Mouse (Mus musculus) layer of hippocampus, adult 8-10 months (tissue): ENCODE data around the gene Gdf2. TPM values are rescaled to one million over a fixed set of nuclear protein-coding genes. Genes with fewer than 3 reads are reported as not detected.

Source experiments
- DNase-seq, 2 experiments: peaks; one replicate each; pipeline ENCODE4 v3.0.0; 2022; ENCODE audit warnings: low spot score in 2 of 2
- total RNA-seq, 4 experiments: library from RNA; stranded (reverse); gene quantifications; 2 replicates each; pipeline ENCODE4 v1.2.4; 2022

Gene Gdf2
- total RNA-seq, 4 experiments from 2014 or later, result not detected

- DNase-seq, result no peak
Observed at GRCm38 (mm10) chr14:33956055-33956454, 15.2 kb downstream of the Gdf2 start.

DNA sequence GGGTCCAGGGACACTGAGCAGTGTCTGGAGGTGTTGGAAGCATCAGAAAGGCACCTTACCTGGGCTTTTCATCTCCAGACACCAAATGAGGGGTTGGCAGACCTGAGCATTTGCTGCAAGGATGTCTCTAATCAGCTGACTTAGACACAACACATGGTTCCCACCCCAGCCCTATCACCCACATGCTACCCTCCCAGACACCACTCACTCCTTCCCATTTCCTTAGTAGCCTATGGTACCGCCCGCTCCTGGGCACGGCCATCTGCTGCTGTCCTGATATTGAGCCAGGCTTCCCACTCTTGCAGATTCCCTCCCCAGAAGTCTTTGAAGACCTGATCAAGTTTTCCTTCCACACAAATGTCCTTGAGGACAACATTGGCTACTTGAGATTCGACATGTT lies 17.3 kb downstream of the Gdf2 start:
- no peak for DNase-seq

- no peak for DNase-seq
Observed at GRCm38 (mm10) chr14:33958841-33959240, 18.0 kb downstream of the Gdf2 start.

- DNase-seq, result peak in 1 of 2 experiments; percentile 58
Observed at GRCm38 (mm10) chr14:33959341-33959740, 18.5 kb downstream of the Gdf2 start.

GRCm38 (mm10) chr14:33965675-33966074 lies 24.8 kb downstream of the Gdf2 start:
- no peak for DNase-seq

GRCm38 (mm10) chr14:33972679-33973078 lies 31.8 kb downstream of the Gdf2 start:
- DNase-seq, result no peak

GRCm38 (mm10) chr14:33974752-33975151 lies 33.9 kb downstream of the Gdf2 start:
- DNase-seq, result peak in 1 of 2 experiments; percentile 42

GRCm38 (mm10) chr14:33977748-33978147 lies 36.9 kb downstream of the Gdf2 start:
- DNase-seq, result no peak

GRCm38 (mm10) chr14:33978604-33979059 lies 37.8 kb downstream of the Gdf2 start, which contains the start of gene Zfp488:
Gene Zfp488 (minus strand): TSS chr14:33978764.
- no peak for DNase-seq

- DNase-seq, result no peak
Observed at GRCm38 (mm10) chr14:33989201-33989600, 48.4 kb downstream of the Gdf2 start.

DNA sequence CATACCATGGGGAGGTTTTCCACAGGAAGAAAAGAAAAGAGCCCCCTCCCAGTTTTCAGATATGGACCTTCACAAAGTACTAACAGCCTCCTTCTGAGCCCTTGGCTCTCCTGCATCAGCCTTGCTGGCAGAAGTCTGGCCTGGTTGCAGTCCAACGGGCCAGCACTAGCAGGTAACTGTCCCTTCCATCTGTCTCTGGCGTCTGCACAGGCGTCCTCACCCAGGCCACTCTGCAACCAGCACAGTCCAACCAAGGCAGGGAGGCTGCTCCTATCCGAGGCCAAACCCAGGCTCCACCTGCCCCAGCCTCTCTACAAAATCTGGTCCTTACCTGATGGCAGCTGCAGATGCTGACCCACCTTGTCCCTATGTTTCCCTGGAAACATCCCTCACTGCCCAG lies 51.1 kb downstream of the Gdf2 start:
- no peak for DNase-seq

DNA sequence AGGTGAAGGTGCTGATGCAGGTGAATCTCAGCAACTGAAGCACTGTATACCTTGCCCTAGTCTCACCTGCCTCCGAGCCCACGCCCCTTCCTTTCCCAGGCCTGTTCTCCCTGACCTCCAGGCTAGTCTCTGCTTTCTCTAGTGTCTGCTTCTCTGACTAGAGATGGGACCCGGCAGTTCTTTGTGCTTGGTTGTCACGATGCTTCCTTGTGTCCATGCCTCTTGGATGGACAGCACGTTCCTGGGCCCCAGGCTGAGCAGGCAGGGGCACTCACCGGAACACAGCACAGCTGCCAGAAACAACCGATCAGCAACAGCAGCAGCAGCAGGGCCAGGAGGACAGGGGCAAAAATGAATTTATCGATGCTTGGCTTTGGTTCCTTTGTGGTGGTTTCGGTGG lies 52.2 kb downstream of the Gdf2 start:
- no peak for DNase-seq

DNA sequence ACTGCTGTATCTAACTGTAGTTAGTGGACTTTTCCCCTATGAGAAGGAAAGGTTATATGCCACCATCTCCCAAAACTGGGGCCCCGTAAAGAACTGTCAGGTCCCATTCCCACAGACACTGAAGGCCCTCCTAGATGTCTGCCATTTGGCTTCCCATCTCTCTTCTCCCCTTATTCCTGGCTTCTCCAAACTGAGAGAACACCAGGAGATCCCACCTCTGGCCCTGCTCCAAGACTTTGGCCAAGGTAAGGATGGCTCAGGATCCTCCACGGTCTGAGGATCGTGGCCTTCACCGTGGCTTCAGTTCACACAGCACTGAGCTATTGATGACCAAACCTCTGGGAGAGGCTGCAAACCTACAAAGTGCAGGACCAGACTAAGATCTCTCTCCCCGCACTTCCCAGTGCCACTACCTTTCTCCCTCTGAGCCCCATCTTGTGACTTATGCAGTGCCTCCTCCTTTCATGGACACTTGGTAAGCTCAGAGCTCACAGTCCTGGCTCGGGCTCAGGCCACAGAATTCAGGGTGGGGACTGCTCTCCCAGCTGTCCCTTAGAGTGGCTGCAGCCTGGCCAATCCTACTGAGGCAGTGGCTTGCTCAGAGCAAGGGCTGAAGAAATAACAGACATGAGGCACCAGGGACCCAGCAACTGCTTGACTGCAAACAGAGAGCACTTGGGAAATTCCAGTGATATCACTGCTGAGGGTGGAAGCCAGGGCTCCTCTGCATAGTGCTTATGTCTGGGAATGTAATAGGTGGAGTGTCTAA lies 52.9 kb downstream of the Gdf2 start:
- DNase-seq, result no peak

Other genes with a start within 250 kb of the Gdf2 start
- gene Gdf10, start 17.5 kb upstream of the Gdf2 start, total RNA-seq, result 1 to 10 TPM; 3.9 to 4.8 (median 4.7) TPM
- 1 to 10 TPM in 1 of 4 experiments, under 1 TPM in 1, not detected in 2; 0.06 to 1.0 TPM for gene Rbp3, start 13.0 kb downstream of the Gdf2 start, total RNA-seq
- 1 to 10 TPM; 3.7 to 5.1 (median 4.3) TPM for gene Zfp488, start 37.7 kb downstream of the Gdf2 start, total RNA-seq
- gene Gm30083, start 74.1 kb downstream of the Gdf2 start, total RNA-seq, result not detected
- gene Gm5460, start 75.7 kb downstream of the Gdf2 start, total RNA-seq, result not detected
- gene Antxrl, start 111.7 kb downstream of the Gdf2 start, total RNA-seq, result not detected
- gene Anxa8, start 144.9 kb downstream of the Gdf2 start, total RNA-seq, result 1 to 10 TPM in 2 of 4 experiments, under 1 TPM in 2; 0.43 to 1.6 (median 1.0) TPM
- gene A630023A22Rik, start 161.7 kb downstream of the Gdf2 start, total RNA-seq, result not detected
- gene Npy4r, start 211.4 kb downstream of the Gdf2 start, total RNA-seq, result not detected